21 mouse cellular contexts compared by ENCODE assay signal in genomic region chr8:87740946-87741530, GRCm38 (mm10).
DNase-seq lines count a peak whose midpoint lies in the region; ATAC-seq and TF ChIP-seq lines count a peak whose summit lies in the region.
"Had no signal": no experiment of that assay in that cellular context is flagged by ENCODE, and none has a peak within 500 bp of the region (broad histone marks: within the 10 kb centered on the region; RNA-seq: fewer than 3 reads in every experiment).

No protein-coding gene starts in this region.

- no peak for TF ChIP-seq POLR2A in brain, embryonic 14.5 days (IDR thresholded peaks at IDR 0.05; ENCODE audit: borderline replicate concordance, extremely low read depth, insufficient read depth, insufficient read length, poor library complexity, severe bottlenecking)

- no peak for TF ChIP-seq CTCF in gastrocnemius, adult 2 months (IDR thresholded peaks at IDR 0.05)
- no peak for TF ChIP-seq CTCF in midbrain, postnatal 0 days (IDR thresholded peaks at IDR 0.05)
- TF ChIP-seq CTCF in brain, embryonic 14.5 days (IDR thresholded peaks at IDR 0.05; ENCODE audit: borderline replicate concordance, extremely low read depth, insufficient read depth, insufficient read length) = no peak

- 63% methylated on average over 11 of the region's 11 CpGs for WGBS in hindbrain, embryonic 15.5 days
- 86% methylated on average over 11 of the region's 11 CpGs for WGBS in hindbrain, embryonic 12.5 days
- 92% methylated on average over 11 of the region's 11 CpGs for WGBS in midbrain, embryonic 14.5 days
- WGBS in midbrain, postnatal 0 days = 91% methylated on average over 11 of the region's 11 CpGs

- H3K9me3 ChIP-seq in hindbrain, embryonic 15.5 days = no peaks in the 10 kb centered on the region
- H3K9me3 ChIP-seq in hindbrain, embryonic 12.5 days (replicated peaks) = no peaks in the 10 kb centered on the region
- H3K9me3 ChIP-seq in midbrain, embryonic 14.5 days (ENCODE audit: control insufficient read depth, low read length) = no peaks in the 10 kb centered on the region
- no peaks in the 10 kb centered on the region for H3K9me3 ChIP-seq in midbrain, postnatal 0 days (ENCODE audit: low read length)
- H3K9me3 ChIP-seq: embryonic facial prominence, embryonic 13.5 days; forebrain, embryonic 15.5 days had no signal

- no peaks in the 10 kb centered on the region for H3K36me3 ChIP-seq in hindbrain, embryonic 15.5 days
- no peaks in the 10 kb centered on the region for H3K36me3 ChIP-seq in hindbrain, embryonic 12.5 days
- 0 out of 2 replicates have a peak, but pooled peaks cover 3% of the 10 kb centered on the region for H3K36me3 ChIP-seq in midbrain, embryonic 14.5 days (ENCODE audit: control insufficient read depth, insufficient read depth, low read length)
- H3K36me3 ChIP-seq in midbrain, postnatal 0 days (ENCODE audit: insufficient read depth, low read length) = no peaks in the 10 kb centered on the region
- H3K36me3 ChIP-seq: embryonic facial prominence, embryonic 13.5 days; forebrain, embryonic 15.5 days had no signal

- H3K4me3 ChIP-seq in gastrocnemius, adult 2 months = no peak overlapping the region
- H3K4me3 ChIP-seq in hindbrain, embryonic 15.5 days = no peak overlapping the region
- no peak overlapping the region for H3K4me3 ChIP-seq in hindbrain, embryonic 12.5 days
- H3K4me3 ChIP-seq in midbrain, embryonic 14.5 days (replicated peaks; ENCODE audit: low read depth, low read length) = no peak overlapping the region
- H3K4me3 ChIP-seq in midbrain, postnatal 0 days (ENCODE audit: low read depth, low read length) = no peak overlapping the region
- H3K4me3 ChIP-seq: embryonic facial prominence, embryonic 13.5 days; forebrain, embryonic 15.5 days had no signal

- peaks cover 86% of the 10 kb centered on the region for H3K4me1 ChIP-seq in hindbrain, embryonic 15.5 days (replicated peaks)
- peaks cover 76% of the 10 kb centered on the region for H3K4me1 ChIP-seq in hindbrain, embryonic 12.5 days
- H3K4me1 ChIP-seq in midbrain, embryonic 14.5 days (ENCODE audit: control insufficient read depth, insufficient read depth, low read length) = peaks cover 55% of the 10 kb centered on the region
- H3K4me1 ChIP-seq in midbrain, postnatal 0 days (ENCODE audit: insufficient read depth, low read length) = peaks cover 11% of the 10 kb centered on the region; the same call in 1 of the 2 replicates

- no peak for ATAC-seq in hindbrain, embryonic 15.5 days (ENCODE audit: low FRiP score, low read depth)
- no peak for ATAC-seq in hindbrain, embryonic 12.5 days (ENCODE audit: low FRiP score)
- no peak for ATAC-seq in midbrain, embryonic 14.5 days (ENCODE audit: low FRiP score, low TSS enrichment)
- ATAC-seq in midbrain, postnatal 0 days (ENCODE audit: low FRiP score) = no peak
- ATAC-seq: activated CD4-positive, CD25-positive, alpha-beta regulatory T cell, adult 4 months; forebrain, embryonic 15.5 days; inflammation-experienced regulatory T-cells, adult 6 months; intestine, postnatal 0 days; Patski had no signal

- H3K27me3 ChIP-seq in hindbrain, embryonic 15.5 days = no peaks in the 10 kb centered on the region
- H3K27me3 ChIP-seq in hindbrain, embryonic 12.5 days = no peaks in the 10 kb centered on the region
- no peaks in the 10 kb centered on the region for H3K27me3 ChIP-seq in midbrain, embryonic 14.5 days (ENCODE audit: control insufficient read depth, insufficient read depth, low read length)
- no peaks in the 10 kb centered on the region for H3K27me3 ChIP-seq in midbrain, postnatal 0 days (ENCODE audit: insufficient read depth, low read length)
- H3K27me3 ChIP-seq: CH12.LX; embryonic facial prominence, embryonic 13.5 days; forebrain, embryonic 15.5 days had no signal

- no peak overlapping the region for H3K9ac ChIP-seq in hindbrain, embryonic 15.5 days
- H3K9ac ChIP-seq in hindbrain, embryonic 12.5 days = no peak overlapping the region
- H3K9ac ChIP-seq in midbrain, embryonic 14.5 days (replicated peaks; ENCODE audit: low read length) = no peak overlapping the region
- H3K9ac ChIP-seq in midbrain, postnatal 0 days (replicated peaks; ENCODE audit: low read length, poor library complexity, severe bottlenecking) = no peak overlapping the region
- H3K9ac ChIP-seq: embryonic facial prominence, embryonic 13.5 days; forebrain, embryonic 15.5 days had no signal

- H3K4me2 ChIP-seq in hindbrain, embryonic 15.5 days = no peak overlapping the region
- H3K4me2 ChIP-seq in hindbrain, embryonic 12.5 days (replicated peaks) = no peak overlapping the region
- H3K4me2 ChIP-seq in midbrain, embryonic 14.5 days (ENCODE audit: low read length) = no peak overlapping the region
- no peak overlapping the region for H3K4me2 ChIP-seq in midbrain, postnatal 0 days (ENCODE audit: low read depth, low read length, poor library complexity, severe bottlenecking)
- H3K4me2 ChIP-seq: embryonic facial prominence, embryonic 13.5 days; forebrain, embryonic 15.5 days had no signal

- no peak overlapping the region for H3K27ac ChIP-seq in gastrocnemius, adult 2 months
- peak overlapping the region; percentile 12; the same call in 1 of the 2 replicates for H3K27ac ChIP-seq in hindbrain, embryonic 15.5 days (replicated peaks)
- H3K27ac ChIP-seq in hindbrain, embryonic 12.5 days = no peak overlapping the region
- H3K27ac ChIP-seq in midbrain, embryonic 14.5 days (replicated peaks; ENCODE audit: low read depth, low read length) = peak overlapping the region; percentile 70; the same call in 1 of the 2 replicates
- no peak overlapping the region for H3K27ac ChIP-seq in midbrain, postnatal 0 days (ENCODE audit: low read depth, low read length)
- H3K27ac ChIP-seq: embryonic facial prominence, embryonic 13.5 days; forebrain, embryonic 15.5 days had no signal

- DNase-seq in gastrocnemius, adult 2 months = peak; percentile 7
- no peak for DNase-seq in gastrocnemius, postnatal 36 days
- DNase-seq in midbrain, embryonic 14.5 days = no peak
- no peak for DNase-seq in midbrain, postnatal 0 days (ENCODE audit: low spot score)
- DNase-seq in brain, embryonic 14.5 days (ENCODE audit: low read depth) = peak; percentile 81
- DNase-seq: adrenal gland, postnatal 14 days; cerebellum, adult 18-20 months; cerebellum, adult 9-11 months; cerebellum, postnatal 36 days; gastrocnemius, postnatal 14 days; heart, postnatal 10 days; heart, postnatal 4 days had no signal

- intact Hi-C loops in gastrocnemius, adult 2 months (cut with DNase I) = no loop called here
- intact Hi-C loops in gastrocnemius, postnatal 36 days (cut with DNase I) = no loop called here

Comparison
In these comparisons a context has a peak if more than half of its experiments do, and no peak if none do; other contexts are left out.
1. DNase-seq: peak in gastrocnemius, adult 2 months (single experiment) and brain, embryonic 14.5 days (single experiment); none in gastrocnemius, postnatal 36 days (0 of 2), midbrain, embryonic 14.5 days (single experiment) and midbrain, postnatal 0 days (single experiment).
2. H3K27ac ChIP-seq: peak in hindbrain, embryonic 15.5 days (single experiment) and midbrain, embryonic 14.5 days (single experiment); none in gastrocnemius, adult 2 months (single experiment), hindbrain, embryonic 12.5 days (single experiment) and midbrain, postnatal 0 days (single experiment).